Comparison of ENCODE assay signal across 14 mouse cellular contexts in genomic region chr19:36119783-36120471, GRCm38 (mm10). TPM values are rescaled to one million over a fixed set of nuclear protein-coding genes. Genes with fewer than 3 reads are reported as not detected.
A peak's percentile ranks its signal among the peaks of the same experiment; 100 is the strongest.
DNase-seq lines count a peak whose midpoint lies in the region; ATAC-seq and TF ChIP-seq lines count a peak whose summit lies in the region.
"Had no signal": no experiment of that assay in that cellular context is flagged by ENCODE, and none has a peak within 500 bp of the region (broad histone marks: within the 10 kb centered on the region; RNA-seq: fewer than 3 reads in every experiment).

Ankrd1 (minus strand) TSS chr19:36120099.

- DNase-seq in embryo, embryonic 10.5 days (ENCODE audit: low spot score): peak; percentile 15
- DNase-seq in embryo, embryonic 11 days: no peak
- peak; percentile 96 for DNase-seq in heart, embryonic 10.5 days (ENCODE audit: low spot score)
- DNase-seq in limb, embryonic 14.5 days (ENCODE audit: low spot score): peak; percentile 51
- no peak for DNase-seq in cerebellum, adult 8-10 months
- DNase-seq in cerebellum, postnatal 4 days (ENCODE audit: low spot score in 2 of 2): no peak
- DNase-seq in retina, embryonic 14.5 days (ENCODE audit: low spot score): no peak
- DNase-seq: adrenal gland, adult 2 months had no signal

- no peaks in the 10 kb centered on the region for H3K36me3 ChIP-seq in embryonic facial prominence, embryonic 15.5 days
- H3K36me3 ChIP-seq in heart, embryonic 10.5 days: peaks cover 11% of the 10 kb centered on the region; the same call in 1 of the 2 replicates
- no peaks in the 10 kb centered on the region for H3K36me3 ChIP-seq in limb, embryonic 14.5 days (ENCODE audit: control insufficient read depth, insufficient read depth, low read length)
- H3K36me3 ChIP-seq: liver, embryonic 12.5 days; stomach, embryonic 15.5 days had no signal

- H3K27me3 ChIP-seq in embryonic facial prominence, embryonic 15.5 days: no peaks in the 10 kb centered on the region
- no peaks in the 10 kb centered on the region for H3K27me3 ChIP-seq in heart, embryonic 10.5 days (ENCODE audit: insufficient read depth, poor library complexity, severe bottlenecking)
- no peaks in the 10 kb centered on the region for H3K27me3 ChIP-seq in limb, embryonic 14.5 days (ENCODE audit: control insufficient read depth, insufficient read depth, low read length)
- H3K27me3 ChIP-seq: forebrain, embryonic 13.5 days; stomach, embryonic 15.5 days had no signal

- no peaks in the 10 kb centered on the region for H3K9me3 ChIP-seq in embryonic facial prominence, embryonic 15.5 days (replicated peaks)
- peaks cover 9% of the 10 kb centered on the region for H3K9me3 ChIP-seq in heart, embryonic 10.5 days
- peaks cover 2% of the 10 kb centered on the region; the same call in 1 of the 2 replicates for H3K9me3 ChIP-seq in limb, embryonic 14.5 days (ENCODE audit: control insufficient read depth, low read length)
- H3K9me3 ChIP-seq: liver, embryonic 12.5 days; stomach, embryonic 15.5 days had no signal

- no peak for TF ChIP-seq POLR2A in limb, embryonic 14.5 days (IDR thresholded peaks at IDR 0.05; ENCODE audit: borderline replicate concordance, extremely low read depth, insufficient read depth, insufficient read length)

- H3K9ac ChIP-seq in embryonic facial prominence, embryonic 15.5 days: no peak within 1 kb of the TSS
- no peak within 1 kb of the TSS for H3K9ac ChIP-seq in limb, embryonic 14.5 days (ENCODE audit: low read depth, low read length, severe bottlenecking)
- H3K9ac ChIP-seq: forebrain, embryonic 13.5 days; liver, embryonic 12.5 days; stomach, embryonic 15.5 days had no signal

- H3K27ac ChIP-seq in embryonic facial prominence, embryonic 15.5 days (replicated peaks): no peak within 1 kb of the TSS
- H3K27ac ChIP-seq in heart, embryonic 10.5 days: peak within 1 kb of the TSS; percentile 91
- H3K27ac ChIP-seq in limb, embryonic 14.5 days (replicated peaks; ENCODE audit: low read depth, low read length): no peak within 1 kb of the TSS
- H3K27ac ChIP-seq: forebrain, embryonic 13.5 days; liver, embryonic 12.5 days; stomach, embryonic 15.5 days had no signal

- no peaks in the 10 kb centered on the region for H3K4me1 ChIP-seq in embryonic facial prominence, embryonic 15.5 days
- peaks cover 31% of the 10 kb centered on the region for H3K4me1 ChIP-seq in heart, embryonic 10.5 days
- H3K4me1 ChIP-seq in limb, embryonic 14.5 days (ENCODE audit: control insufficient read depth, insufficient read depth, low read length): no peaks in the 10 kb centered on the region
- H3K4me1 ChIP-seq: forebrain, embryonic 13.5 days; liver, embryonic 12.5 days; stomach, embryonic 15.5 days had no signal

- 72% methylated on average over 14 of the region's 14 CpGs for WGBS in embryonic facial prominence, embryonic 15.5 days
- 20% methylated on average over 14 of the region's 14 CpGs for WGBS in heart, embryonic 10.5 days
- 76% methylated on average over 14 of the region's 14 CpGs for WGBS in limb, embryonic 14.5 days

- ATAC-seq in embryonic facial prominence, embryonic 15.5 days (ENCODE audit: insufficient number of reproducible peaks, low FRiP score, low TSS enrichment, low read depth): peak; percentile 67
- ATAC-seq in limb, embryonic 14.5 days (ENCODE audit: low FRiP score, low read depth): peak; percentile 79
- ATAC-seq: forebrain, embryonic 13.5 days; liver, embryonic 12.5 days had no signal

- H3K4me2 ChIP-seq in embryonic facial prominence, embryonic 15.5 days (replicated peaks): no peak within 1 kb of the TSS
- no peak within 1 kb of the TSS for H3K4me2 ChIP-seq in limb, embryonic 14.5 days (replicated peaks; ENCODE audit: low read depth, low read length, severe bottlenecking)
- H3K4me2 ChIP-seq: forebrain, embryonic 13.5 days; liver, embryonic 12.5 days; midbrain, embryonic 11.5 days; stomach, embryonic 15.5 days had no signal

- H3K4me3 ChIP-seq in embryonic facial prominence, embryonic 15.5 days (replicated peaks): no peak within 1 kb of the TSS
- peak within 1 kb of the TSS; percentile 62 for H3K4me3 ChIP-seq in heart, embryonic 10.5 days
- H3K4me3 ChIP-seq in limb, embryonic 14.5 days (replicated peaks; ENCODE audit: low read length): no peak within 1 kb of the TSS
- H3K4me3 ChIP-seq: forebrain, embryonic 13.5 days; liver, embryonic 12.5 days; stomach, embryonic 15.5 days had no signal

RNA-seq across cellular contexts. Expression of gene Ankrd1, which starts in this region (rescaled TPM):
- polyA plus RNA-seq in embryonic facial prominence, embryonic 15.5 days (2015; fragmentation: Nextera tagmentation; extraction: Ambion mirVana): 5.0 and 6.0 TPM in 2 replicates
- 212 and 390 TPM in 2 replicates for polyA plus RNA-seq in heart, embryonic 10.5 days (2016; fragmentation: Nextera tagmentation; extraction: Ambion mirVana)
- polyA plus RNA-seq in limb, embryonic 14.5 days (2012; rRNA removed): 4.4 and 5.2 TPM in 2 replicates
- polyA plus RNA-seq in limb, embryonic 14.5 days (2014; fragmentation: Nextera tagmentation; extraction: Ambion mirVana): 2.7 and 3.3 TPM in 2 replicates
- polyA plus RNA-seq: adrenal gland, adult 2 months; forebrain, embryonic 13.5 days; hindbrain, embryonic 11.5 days; midbrain, embryonic 11.5 days had no signal

Comparison
In these comparisons a context has a peak if more than half of its experiments do, and no peak if none do; other contexts are left out.
1. RNA of gene Ankrd1 (polyA plus RNA-seq): 212 to 390 TPM in heart, embryonic 10.5 days; 2.7 to 5.2 TPM in limb, embryonic 14.5 days and 5.0 to 6.0 TPM in embryonic facial prominence, embryonic 15.5 days; every median in the first group is over 10 times any median in the second.
2. DNase-seq: peak in embryo, embryonic 10.5 days (single experiment), heart, embryonic 10.5 days (single experiment) and limb, embryonic 14.5 days (single experiment); none in embryo, embryonic 11 days (single experiment), cerebellum, adult 8-10 months (single experiment), cerebellum, postnatal 4 days (0 of 2) and retina, embryonic 14.5 days (single experiment).